Mouse (Mus musculus) kidney, adult 10 weeks (tissue): Measurements from ENCODE around the gene Rwdd2a. TPM values are rescaled to one million over a fixed set of nuclear protein-coding genes. Genes with fewer than 3 reads are reported as not detected.

ENCODE experiments used
- polyA plus RNA-seq: library from polyadenylated mRNA; stranded (reverse); fragments of 350-450 nt; fragmentation: Illumina TruSeq; extraction: RNeasy Lipid Tissue Mini Kit (QIAGEN cat#74804); gene quantifications from one replicate; pipeline ENCODE4 v1.2.3, GENCODE M21; 2014; ENCODE audit warnings: low read depth, low replicate concordance

The Rwdd2a gene
- polyA plus RNA-seq, result 3.7 TPM

DNA sequence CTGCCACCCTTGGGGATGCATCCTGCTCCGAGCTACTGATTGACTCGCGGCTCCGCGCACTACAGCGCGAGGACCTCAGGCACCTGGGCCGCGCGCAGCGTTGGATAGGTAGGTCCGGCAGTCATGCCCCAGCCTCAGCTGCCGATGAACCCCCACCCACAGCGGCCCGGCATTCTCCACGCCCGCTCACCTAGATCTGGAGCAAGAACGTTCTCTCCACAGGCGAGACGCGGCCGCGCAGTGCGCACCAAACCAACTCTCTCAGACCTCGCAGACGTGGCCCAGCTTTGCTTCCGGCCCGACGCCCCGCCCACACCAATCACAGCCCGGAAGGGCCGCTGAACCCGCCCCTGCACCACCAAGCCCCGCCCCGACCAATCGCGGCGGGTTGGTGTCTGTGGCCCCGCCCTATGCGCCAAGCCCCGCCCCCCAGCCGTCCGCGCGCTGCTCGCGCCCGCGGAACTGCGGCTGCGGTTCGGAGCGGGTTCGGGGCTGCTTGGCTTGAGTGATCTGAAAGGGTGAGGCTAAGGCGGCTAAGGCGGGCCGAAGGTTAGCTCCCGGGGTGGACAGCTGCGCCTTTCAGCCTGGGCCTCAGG lies at the start of gene Rwdd2a, which contains the start of gene Pgm3:
Gene Rwdd2a, plus strand, starts transcription at position 452 of the 596 bp plus-strand sequence.
Gene Pgm3, minus strand, starts transcription at position 303 of the 596 bp plus-strand sequence.

Other genes with a start within 250 kb of the Rwdd2a start
- 1.5 TPM for gene Ube2cbp, start 107.0 kb upstream of the Rwdd2a start, polyA plus RNA-seq
- gene Dop1a, start 104.8 kb upstream of the Rwdd2a start, polyA plus RNA-seq, result 27.3 TPM
- gene Pgm3, start 149 bp upstream of the Rwdd2a start, polyA plus RNA-seq, result 36.1 TPM
- gene Me1, start 124.0 kb downstream of the Rwdd2a start, polyA plus RNA-seq, result 374 TPM
- gene Prss35, start 171.7 kb downstream of the Rwdd2a start, polyA plus RNA-seq, result not detected